Mouse (Mus musculus): ENCODE data around the gene Ddx11.
A peak's percentile ranks its signal among the peaks of the same experiment; 100 is the strongest.

GRCm38 (mm10) chr17:66190577-66190976, 67.3 kb downstream of the Ddx11 start:
- TF ChIP-seq CTCF (conservative IDR thresholded peaks at IDR 0.05; ENCODE audit: low read length) (no peak), POU5F1 (IDR thresholded peaks at IDR 0.05; ENCODE audit: borderline replicate concordance, low read length) (no peak), NANOG (IDR thresholded peaks at IDR 0.05; ENCODE audit: borderline replicate concordance, low read length) (peak; percentile 55; the same call in 1 of the 2 replicates)
